Mouse (Mus musculus) neural tube, embryonic 13.5 days (tissue): Measurements from ENCODE around the gene Mgat4a. TPM values are rescaled to one million over a fixed set of nuclear protein-coding genes. Genes with fewer than 3 reads are reported as not detected.
"Not testable (repeated sequence)": the region's sequence is repeated elsewhere in the genome, so short reads cannot be mapped to it uniquely, and the experiment has no call there.

Experiments used
- ATAC-seq: fragments of 200-750 bp; cut with Nextera tagmentation; 2 replicates; pipeline ENCODE4 v1.8.0; 2017; ENCODE audit warnings: low read depth, mild to moderate bottlenecking, moderate TSS enrichment, moderate library complexity
- H3K27ac ChIP-seq: fragments of 300-500 bp; sonication (generic); replicated peaks from 2 replicates; pipeline ENCODE4 v1.5.1; 2015; ENCODE audit warnings: moderate library complexity, mild to moderate bottlenecking, inconsistent platforms
- H3K27me3 ChIP-seq: fragments of 300-500 bp; sonication (generic); 2 replicates; pipeline ENCODE4 v1.6.1; 2015; ENCODE audit warnings: mild to moderate bottlenecking, inconsistent platforms
- H3K36me3 ChIP-seq: fragments of 300-500 bp; sonication (generic); 2 replicates; pipeline ENCODE4 v1.6.1; 2015; ENCODE audit warnings: mild to moderate bottlenecking, inconsistent platforms
- H3K4me1 ChIP-seq: fragments of 300-500 bp; sonication (generic); replicated peaks from 2 replicates; pipeline ENCODE4 v1.6.1; 2015; ENCODE audit warnings: inconsistent platforms
- H3K4me2 ChIP-seq: fragments of 300-500 bp; sonication (generic); 2 replicates; pipeline ENCODE4 v1.6.1; 2015; ENCODE audit warnings: inconsistent platforms, mild to moderate bottlenecking, moderate library complexity
- H3K4me3 ChIP-seq: fragments of 300-500 bp; sonication (generic); 2 replicates; pipeline ENCODE4 v1.5.1; 2015; ENCODE audit warnings: mild to moderate bottlenecking, inconsistent platforms
- H3K9ac ChIP-seq: fragments of 300-500 bp; sonication (generic); 2 replicates; pipeline ENCODE4 v1.6.1; 2015; ENCODE audit warnings: moderate library complexity, mild to moderate bottlenecking, inconsistent platforms
- H3K9me3 ChIP-seq: fragments of 300-500 bp; sonication (generic); 2 replicates; pipeline ENCODE4 v1.6.1; 2016; ENCODE audit warnings: inconsistent platforms
- WGBS: fragments of 180-500 bp; shearing (Covaris S2); methylation state at CpG from one replicate; pipeline ENCODE4 v1.1.7; 2015; 5-methylcytosine and 5-hydroxymethylcytosine counted together
- polyA plus RNA-seq: library from polyadenylated mRNA; unstranded; fragments of >200 nt; fragmentation: Nextera tagmentation; extraction: Ambion mirVana; gene quantifications from 2 replicates; pipeline ENCODE4 v1.2.1, GENCODE M21; 2015

Gene Mgat4a
- polyA plus RNA-seq, 1 experiment from 2014 or later, result 7.1 TPM

DNA sequence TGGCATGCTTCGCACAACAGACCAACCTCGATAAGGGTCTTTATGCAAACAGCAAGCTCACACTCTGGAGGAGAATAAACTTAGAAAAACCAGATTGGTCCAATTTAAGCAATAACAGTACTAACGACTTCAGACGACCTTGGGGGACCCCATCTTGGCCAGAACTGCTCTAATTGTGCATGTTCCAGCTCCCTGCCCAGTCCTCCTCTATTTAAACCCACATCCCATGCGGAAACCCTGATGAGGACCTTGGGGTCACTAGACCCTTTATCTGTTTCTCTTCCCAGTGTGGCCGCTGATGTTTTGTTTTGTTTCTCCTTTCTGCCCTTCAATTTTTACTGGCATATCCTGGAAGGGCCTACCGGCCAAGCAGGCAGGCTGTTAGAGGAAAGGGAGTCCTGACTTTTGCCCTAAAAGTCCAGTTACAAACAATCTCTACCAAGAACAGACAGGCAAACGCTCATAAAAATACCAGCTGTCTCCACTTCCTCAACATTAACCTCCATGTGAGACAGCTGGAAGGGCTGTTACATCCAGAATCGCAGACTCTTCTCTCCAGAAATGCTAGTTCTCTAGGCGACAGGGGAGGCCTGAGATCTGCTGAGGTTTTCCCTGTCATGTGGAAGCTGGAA is 36.0 kb downstream of the Mgat4a start:
- H3K4me1 ChIP-seq, result no peaks in the 10 kb centered on the region

DNA sequence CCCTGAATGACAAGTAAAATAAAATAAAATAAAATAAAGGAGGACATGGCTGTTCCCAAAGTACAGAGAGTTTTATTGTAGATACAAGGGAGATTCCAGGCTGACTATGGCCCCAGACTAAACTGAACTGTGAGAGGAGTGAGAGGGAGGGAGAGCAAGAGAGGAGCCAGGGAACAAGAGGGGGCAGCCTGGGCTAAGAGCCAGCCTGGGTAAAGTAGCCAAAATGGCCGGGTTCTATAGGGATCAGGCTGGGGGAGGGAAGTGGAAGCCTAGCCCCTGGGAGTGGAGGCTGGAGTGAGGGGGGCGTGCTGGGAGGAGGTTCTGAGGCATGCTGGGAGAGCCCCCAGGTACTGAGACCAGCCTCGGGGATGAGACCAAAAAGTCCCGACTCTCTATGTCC is 37.2 kb downstream of the Mgat4a start:
- Histone ChIP-seq H3K36me3 (no peaks in the 10 kb centered on the region), H3K27me3 (peaks cover 55% of the 10 kb centered on the region), H3K4me3 (no peak overlapping the region), H3K9ac (no peak overlapping the region), H3K9me3 (0 out of 2 replicates have a peak, but pooled peaks cover 12% of the 10 kb centered on the region), H3K27ac (no peak overlapping the region), H3K4me1 (0 out of 2 replicates have a peak, but pooled peaks cover 3% of the 10 kb centered on the region), H3K4me2 (no peak overlapping the region)
- ATAC-seq, result no peak
- WGBS, result 76% methylated on average over 4 of the region's 4 CpGs

More for the DNA sequence above, 36.0 kb downstream of the Mgat4a start:
- Histone ChIP-seq H3K4me2 (no peak overlapping the region), H3K9ac (no peak overlapping the region), H3K9me3 (0 out of 2 replicates have a peak, but pooled peaks cover 12% of the 10 kb centered on the region), H3K27me3 (peaks cover 43% of the 10 kb centered on the region), H3K4me3 (no peak overlapping the region), H3K36me3 (no peaks in the 10 kb centered on the region), H3K27ac (no peak overlapping the region)
- ATAC-seq, result no peak
- 74% methylated on average over 10 of the region's 10 CpGs for WGBS

DNA sequence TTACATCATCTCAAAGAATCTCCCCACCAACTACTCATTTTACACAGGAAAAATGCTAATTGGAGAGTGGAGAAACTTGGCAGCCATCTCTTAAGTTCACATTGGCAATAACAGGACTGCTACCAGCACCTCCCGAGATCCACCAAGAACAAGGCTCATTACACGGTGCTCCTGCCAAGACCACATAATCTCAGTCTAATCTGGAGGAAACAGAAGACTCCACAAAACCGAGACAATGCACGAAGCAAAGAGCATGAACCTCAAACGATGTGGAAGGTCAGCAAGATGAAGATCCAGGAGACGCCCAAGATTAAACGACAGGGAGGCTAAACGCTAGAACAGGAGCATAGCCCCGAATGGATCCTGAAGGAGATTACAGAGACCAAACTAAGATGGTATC is 38.5 kb downstream of the Mgat4a start:
- H3K27ac ChIP-seq, result no peak overlapping the region
- H3K27me3 ChIP-seq, result peaks cover 68% of the 10 kb centered on the region
- no peaks in the 10 kb centered on the region for H3K36me3 ChIP-seq
- H3K9ac ChIP-seq, result no peak overlapping the region
- H3K9me3 ChIP-seq, result 0 out of 2 replicates have a peak, but pooled peaks cover 9% of the 10 kb centered on the region
- no peak for ATAC-seq
- H3K4me3 ChIP-seq, result no peak overlapping the region
- 88% methylated on average over 9 of the region's 9 CpGs for WGBS
- H3K4me2 ChIP-seq, result no peak overlapping the region
- H3K4me1 ChIP-seq, result 0 out of 2 replicates have a peak, but pooled peaks cover 3% of the 10 kb centered on the region

DNA sequence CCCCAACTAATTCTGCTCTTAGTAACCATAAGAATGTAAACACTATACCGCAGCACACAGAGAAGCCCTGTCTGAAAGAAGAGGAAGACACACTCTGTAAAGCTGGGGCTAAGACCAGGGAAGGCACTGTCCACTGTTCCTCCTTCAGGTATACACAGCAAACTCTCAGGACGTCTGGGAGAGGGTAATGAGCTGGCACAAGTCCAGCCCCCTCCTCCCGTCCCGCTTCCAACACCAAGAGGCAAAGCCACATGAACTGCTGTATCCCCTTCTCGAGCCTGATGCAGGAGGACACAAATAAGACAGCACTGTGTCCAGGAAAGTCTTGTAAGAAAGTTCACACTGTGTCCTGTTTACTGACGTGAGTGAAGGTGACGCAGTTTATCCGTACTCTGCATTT is 40.1 kb downstream of the Mgat4a start:
- H3K27me3 ChIP-seq, result peaks cover 84% of the 10 kb centered on the region
- ATAC-seq, result no peak

DNA sequence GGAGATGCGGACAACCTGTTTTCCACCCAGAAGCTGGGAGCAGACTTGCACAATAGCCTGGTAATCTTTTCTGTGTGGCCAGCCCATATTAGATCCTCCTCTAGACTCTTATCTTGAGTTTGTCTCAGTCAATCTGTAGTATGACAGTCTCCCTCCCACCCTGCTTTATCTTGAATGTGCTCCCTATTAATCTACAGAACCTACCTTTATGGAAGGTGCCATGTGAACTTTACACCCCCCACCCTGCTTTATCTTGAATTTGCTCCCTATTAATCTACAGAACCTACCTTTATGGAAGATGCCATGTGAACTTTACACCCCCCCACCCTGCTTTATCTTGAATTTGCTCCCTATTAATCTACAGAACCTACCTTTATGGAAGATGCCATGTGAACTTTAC is 41.4 kb downstream of the Mgat4a start:
- H3K27ac ChIP-seq, H3K9ac ChIP-seq, H3K4me2 ChIP-seq, H3K4me1 ChIP-seq, H3K36me3 ChIP-seq, H3K4me3 ChIP-seq, H3K9me3 ChIP-seq, ATAC-seq: not testable (repeated sequence)
- 50% methylated on average over 1 of the region's 1 CpGs for WGBS
- H3K27me3 ChIP-seq, result peaks cover 83% of the 10 kb centered on the region

More for the DNA sequence above, 40.1 kb downstream of the Mgat4a start:
- H3K4me1 ChIP-seq, result 0 out of 2 replicates have a peak, but pooled peaks cover 3% of the 10 kb centered on the region
- no peaks in the 10 kb centered on the region for H3K9me3 ChIP-seq
- H3K27ac ChIP-seq, result no peak overlapping the region
- H3K9ac ChIP-seq, result no peak overlapping the region
- H3K4me3 ChIP-seq, result no peak overlapping the region
- no peak overlapping the region for H3K4me2 ChIP-seq
- no peaks in the 10 kb centered on the region for H3K36me3 ChIP-seq
- 74% methylated on average over 8 of the region's 8 CpGs for WGBS

DNA sequence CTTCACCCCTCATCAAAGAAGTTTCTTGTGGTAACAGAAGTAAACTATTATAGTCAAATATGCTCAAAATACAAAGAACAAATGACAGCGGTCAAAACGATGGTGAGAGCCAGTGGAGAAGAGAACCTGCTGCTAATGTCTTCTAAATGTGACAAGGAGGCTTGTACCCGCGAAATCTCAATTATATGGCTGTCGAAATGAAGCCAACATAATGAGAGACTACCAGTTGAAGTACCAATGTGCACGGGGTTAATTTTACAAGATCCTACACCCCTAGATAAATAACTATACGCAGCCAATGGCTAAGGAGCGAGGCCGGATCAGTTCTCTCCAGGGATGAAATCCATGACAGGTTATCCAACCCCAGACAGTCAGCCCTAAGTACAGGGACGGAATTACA is 41.9 kb downstream of the Mgat4a start:
- peaks cover 83% of the 10 kb centered on the region for H3K27me3 ChIP-seq

DNA sequence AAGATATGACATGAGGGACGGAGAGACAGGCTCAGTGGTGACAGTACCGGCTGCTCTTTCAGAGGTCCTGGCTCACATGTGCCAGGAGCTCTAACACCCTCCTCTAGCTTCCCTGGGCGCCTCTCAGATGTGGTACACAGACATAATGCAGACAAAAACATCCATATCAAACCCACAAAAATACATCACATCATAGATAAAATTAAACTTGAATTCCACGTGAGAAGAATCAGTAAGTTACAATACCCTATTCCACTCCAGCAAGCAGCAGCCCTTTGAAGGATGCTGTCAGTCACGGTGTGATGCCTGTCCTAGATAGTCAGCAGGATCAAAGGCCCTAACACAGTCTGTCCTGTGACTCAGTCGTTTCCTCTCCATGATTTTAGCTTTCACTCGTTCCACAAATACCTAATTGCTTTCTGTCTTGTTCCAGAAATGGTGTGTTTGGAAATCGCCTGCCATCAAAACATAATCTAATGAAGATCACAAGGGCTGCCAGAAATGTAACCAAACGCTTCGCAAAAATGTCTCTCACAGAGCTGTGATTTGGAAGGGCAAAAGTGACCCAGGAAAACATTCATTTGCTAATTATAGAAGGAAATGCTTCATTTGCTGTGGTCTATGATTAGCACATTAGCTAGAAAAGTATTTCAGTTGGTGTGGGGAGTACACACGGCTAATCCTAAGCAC is 44.1 kb downstream of the Mgat4a start:
- 80% methylated on average over 11 of the region's 11 CpGs for WGBS
- no peak for ATAC-seq
- Histone ChIP-seq H3K9ac (no peak overlapping the region), H3K27me3 (peaks cover 74% of the 10 kb centered on the region), H3K4me1 (0 out of 2 replicates have a peak, but pooled peaks cover 3% of the 10 kb centered on the region), H3K9me3 (no peaks in the 10 kb centered on the region), H3K4me2 (no peak overlapping the region), H3K36me3 (no peaks in the 10 kb centered on the region), H3K27ac (no peak overlapping the region), H3K4me3 (no peak overlapping the region)

More for the DNA sequence above, 41.9 kb downstream of the Mgat4a start:
- WGBS, result 35% methylated on average over 10 of the region's 10 CpGs
- 0 out of 2 replicates have a peak, but pooled peaks cover 3% of the 10 kb centered on the region for H3K4me1 ChIP-seq
- no peak overlapping the region for H3K27ac ChIP-seq
- H3K4me2 ChIP-seq, result no peak overlapping the region
- no peaks in the 10 kb centered on the region for H3K36me3 ChIP-seq
- H3K9ac ChIP-seq, result no peak overlapping the region
- ATAC-seq, result no peak
- no peaks in the 10 kb centered on the region for H3K9me3 ChIP-seq
- no peak overlapping the region for H3K4me3 ChIP-seq

DNA sequence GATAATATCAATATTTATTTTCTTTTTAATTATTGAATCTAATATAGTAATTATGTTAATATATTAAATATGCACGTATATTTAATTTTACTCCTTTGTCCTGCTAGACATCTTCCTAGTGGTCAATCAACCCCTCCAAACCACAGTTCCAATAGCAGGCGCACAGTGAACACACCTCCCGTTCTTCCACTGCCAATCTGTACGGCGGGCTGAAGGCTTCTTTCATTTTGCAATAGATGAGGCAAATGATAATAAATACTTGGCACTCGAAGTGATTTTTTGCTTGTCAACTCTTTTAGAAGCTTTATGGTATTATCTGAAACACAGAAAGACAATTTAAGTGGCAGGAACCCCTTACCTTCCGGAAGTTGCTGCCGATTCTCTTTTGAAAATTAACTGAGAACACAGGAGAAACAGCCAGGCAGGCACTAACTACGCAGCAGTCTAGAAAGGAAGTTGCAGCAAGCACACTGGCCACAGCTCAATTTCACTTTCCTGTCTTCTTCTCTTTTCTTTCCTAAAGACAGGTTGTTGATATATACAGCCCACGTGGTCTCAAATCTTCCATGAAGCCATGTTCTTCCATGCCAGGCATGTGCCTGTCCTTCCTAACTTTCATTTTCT is 45.0 kb downstream of the Mgat4a start:
- Histone ChIP-seq H3K9me3 (no peaks in the 10 kb centered on the region), H3K4me1 (0 out of 2 replicates have a peak, but pooled peaks cover 3% of the 10 kb centered on the region), H3K27me3 (peaks cover 66% of the 10 kb centered on the region), H3K27ac (no peak overlapping the region), H3K4me2 (no peak overlapping the region), H3K9ac (no peak overlapping the region), H3K36me3 (no peaks in the 10 kb centered on the region), H3K4me3 (no peak overlapping the region)
- ATAC-seq, result no peak
- 86% methylated on average over 10 of the region's 10 CpGs for WGBS

DNA sequence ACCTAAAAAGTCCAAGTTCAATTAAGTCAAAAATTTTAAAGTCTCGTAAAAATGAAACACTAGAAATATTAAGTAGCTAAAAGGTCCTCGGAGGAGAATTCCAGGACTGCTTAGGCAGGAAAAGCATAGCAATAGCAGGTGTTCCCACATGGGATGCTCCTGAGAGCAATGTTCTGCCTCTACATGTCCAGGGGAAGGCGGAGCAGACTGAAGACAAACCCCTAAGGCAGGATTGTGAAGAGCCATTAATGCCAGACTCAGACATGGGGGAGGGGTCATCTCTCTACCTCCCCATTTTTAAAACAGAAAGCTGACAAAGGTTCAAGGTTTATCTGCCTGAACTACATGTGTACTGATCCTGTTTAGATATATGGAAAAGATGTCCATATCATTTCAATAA is 45.7 kb downstream of the Mgat4a start:
- Histone ChIP-seq H3K9me3 (no peaks in the 10 kb centered on the region), H3K27ac (no peak overlapping the region), H3K4me2 (no peak overlapping the region), H3K36me3 (no peaks in the 10 kb centered on the region), H3K27me3 (peaks cover 60% of the 10 kb centered on the region), H3K4me1 (0 out of 2 replicates have a peak, but pooled peaks cover 3% of the 10 kb centered on the region), H3K9ac (no peak overlapping the region), H3K4me3 (no peak overlapping the region)
- ATAC-seq, result no peak
- WGBS, result 77% methylated on average over 3 of the region's 3 CpGs

DNA sequence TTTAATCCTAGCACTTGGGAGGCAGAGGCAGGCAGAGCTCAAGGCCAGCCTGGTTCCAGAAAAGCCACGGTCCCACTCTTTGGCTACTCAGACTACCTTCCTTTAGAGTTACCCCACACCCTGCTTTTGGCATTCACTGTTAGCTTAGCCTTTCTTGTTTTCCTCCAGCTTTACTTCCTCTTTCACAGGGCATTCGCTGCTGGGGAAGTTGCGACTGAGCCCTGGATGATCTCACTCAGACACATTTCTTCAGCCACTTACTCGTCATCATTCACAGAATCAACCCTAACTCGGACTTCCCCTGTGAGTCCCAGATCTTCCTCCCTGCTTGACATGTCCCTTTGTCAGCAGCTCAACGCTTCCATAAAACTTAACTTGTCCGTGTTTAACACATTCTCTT is 49.1 kb downstream of the Mgat4a start:
- 82% methylated on average over 7 of the region's 7 CpGs for WGBS
- peaks cover 26% of the 10 kb centered on the region for H3K27me3 ChIP-seq
- no peak overlapping the region for H3K9ac ChIP-seq

DNA sequence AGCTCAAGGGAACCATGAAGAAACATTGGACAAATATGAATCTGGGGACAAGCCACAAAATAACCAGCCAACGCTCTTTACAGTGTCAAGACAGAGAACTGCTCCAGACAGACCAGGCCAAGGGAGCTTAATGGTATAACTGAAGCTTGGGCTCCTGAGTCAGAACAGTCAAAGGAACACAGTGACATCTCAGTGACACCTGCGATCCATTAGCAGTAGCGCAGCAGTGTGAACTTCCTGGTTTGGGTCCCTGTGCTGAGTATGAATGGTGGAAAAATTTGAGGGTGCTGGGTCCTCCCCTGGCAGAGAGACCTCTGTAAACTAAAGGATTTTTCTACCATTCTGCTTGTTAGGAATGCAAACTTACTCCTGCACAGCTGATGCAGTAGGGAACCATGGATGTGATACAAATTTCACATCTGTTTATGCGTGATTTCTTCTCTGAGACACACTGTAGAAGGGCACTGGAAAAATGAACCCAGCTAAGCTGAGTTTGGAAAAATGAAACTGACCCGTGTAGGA is 50.1 kb downstream of the Mgat4a start:
- WGBS, result 88% methylated on average over 5 of the region's 5 CpGs
- no peak for ATAC-seq
- Histone ChIP-seq H3K27ac (no peak overlapping the region), H3K9ac (no peak overlapping the region), H3K4me3 (no peak overlapping the region), H3K4me1 (no peaks in the 10 kb centered on the region), H3K4me2 (no peak overlapping the region), H3K36me3 (peaks cover 7% of the 10 kb centered on the region), H3K27me3 (peaks cover 17% of the 10 kb centered on the region), H3K9me3 (no peaks in the 10 kb centered on the region)

More for the DNA sequence above, 49.1 kb downstream of the Mgat4a start:
- H3K4me1 ChIP-seq, result no peaks in the 10 kb centered on the region
- H3K9me3 ChIP-seq, result no peaks in the 10 kb centered on the region
- H3K4me2 ChIP-seq, result no peak overlapping the region
- no peak overlapping the region for H3K4me3 ChIP-seq
- ATAC-seq, result no peak
- H3K27ac ChIP-seq, result no peak overlapping the region
- H3K36me3 ChIP-seq, result peaks cover 7% of the 10 kb centered on the region

DNA sequence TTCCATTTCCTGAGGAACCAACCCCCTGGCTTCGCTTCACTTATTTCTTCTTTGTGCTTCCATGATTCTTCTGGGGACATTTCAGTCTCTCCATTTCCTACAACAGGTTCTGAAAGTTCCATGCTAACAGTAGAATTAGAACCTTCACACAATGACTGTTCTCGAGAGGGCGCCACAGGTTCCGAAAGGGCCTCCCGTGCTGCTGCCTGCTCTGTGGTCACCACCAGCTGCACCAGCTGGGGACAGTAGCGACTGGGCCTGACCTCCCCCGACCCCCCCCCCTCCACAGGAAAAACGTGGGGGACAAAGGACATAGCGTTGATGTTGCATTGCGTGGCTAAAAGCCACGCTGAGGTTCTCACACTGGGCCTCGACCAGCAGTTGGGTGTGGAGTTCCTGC is 52.3 kb downstream of the Mgat4a start:
- H3K9me3 ChIP-seq, result no peaks in the 10 kb centered on the region
- no peak overlapping the region for H3K4me3 ChIP-seq
- H3K36me3 ChIP-seq, result peaks cover 7% of the 10 kb centered on the region
- no peak overlapping the region for H3K27ac ChIP-seq
- no peaks in the 10 kb centered on the region for H3K4me1 ChIP-seq
- peaks cover 10% of the 10 kb centered on the region; the same call in 1 of the 2 replicates for H3K27me3 ChIP-seq
- no peak overlapping the region for H3K4me2 ChIP-seq
- WGBS, result 89% methylated on average over 12 of the region's 12 CpGs
- ATAC-seq, result no peak
- no peak overlapping the region for H3K9ac ChIP-seq
